Mouse (Mus musculus): ENCODE measurements around the gene Acta2.

DNA sequence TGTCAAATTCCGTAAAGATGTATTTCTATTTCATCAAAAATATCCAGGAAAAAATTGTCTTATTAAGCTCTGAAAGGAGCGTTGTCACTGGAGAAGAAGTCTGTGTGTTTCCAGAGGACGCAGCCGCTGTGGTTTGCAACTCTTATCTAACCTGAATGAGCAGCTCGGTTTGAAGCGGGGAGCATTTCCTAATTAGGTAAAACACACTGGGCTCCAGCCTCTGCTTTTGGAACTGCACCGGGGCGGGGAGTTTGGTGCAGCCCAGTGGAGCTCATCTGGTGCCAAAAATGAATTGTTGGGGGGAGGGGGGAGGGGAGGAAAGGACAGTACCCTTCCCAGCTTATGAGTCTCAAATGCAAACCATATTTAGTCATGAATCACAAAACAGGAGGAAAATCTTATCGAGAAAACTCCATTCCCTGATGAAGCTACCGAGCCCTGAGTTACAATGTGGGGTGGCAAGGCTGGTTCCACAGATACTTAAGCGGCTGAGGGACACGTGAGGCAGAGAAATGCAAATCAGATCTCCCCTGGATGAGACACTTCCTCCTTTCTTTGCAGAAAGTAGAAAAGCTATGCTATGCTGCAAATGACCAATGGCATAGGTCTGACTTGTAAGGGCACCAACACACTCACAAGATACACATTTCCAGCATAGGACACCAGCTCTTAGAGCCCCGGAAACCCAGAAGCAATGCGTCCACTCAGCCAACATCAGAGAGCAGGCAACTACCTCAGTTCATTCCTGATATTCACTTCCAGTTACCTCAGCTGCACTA, 1.1 kb downstream of the Acta2 start:
- no peak for TF ChIP-seq POLR2A (IDR thresholded peaks at IDR 0.05; ENCODE audit: low read depth, low read length)
- TF ChIP-seq CTCF (IDR thresholded peaks at IDR 0.05; ENCODE audit: extremely low read depth, insufficient read depth, insufficient read length, insufficient replicate concordance): no peak

All from spleen, adult 2 months (tissue).